Mouse (Mus musculus): ENCODE measurements around the gene Pycard. TPM values are rescaled to one million over a fixed set of nuclear protein-coding genes. Genes with fewer than 3 reads are reported as not detected.
"Not testable (repeated sequence)": the region's sequence is repeated elsewhere in the genome, so short reads cannot be mapped to it uniquely, and the experiment has no call there.

Pycard gene
- polyA plus RNA-seq, 1 experiment from 2014 or later: 31.2 TPM

GRCm38 (mm10) chr7:127967004-127967921 lies 26.4 kb downstream of the Pycard start, which contains the start of gene Fus:
TSS of gene Fus (plus strand) at chr7:127967457.
- ATAC-seq (ENCODE audit: low read depth) (peak; percentile 91), DNase-seq (peak; percentile 90)
- peak within 1 kb of the TSS; percentile 89 for H3K9ac ChIP-seq
- H3K36me3 ChIP-seq: peaks cover 34% of the 10 kb centered on the region
- under 1% methylated on average over 86 of the region's 92 CpGs for WGBS (ENCODE audit: insufficient replicate concordance)
- H3K27ac ChIP-seq: peak within 1 kb of the TSS; percentile 93
- H3K4me1 ChIP-seq (replicated peaks): peaks cover 38% of the 10 kb centered on the region
- H3K4me3 ChIP-seq (replicated peaks): peak within 1 kb of the TSS; percentile 88
- H3K4me2 ChIP-seq: peak within 1 kb of the TSS; percentile 87
- H3K9me3 ChIP-seq (replicated peaks): no peaks in the 10 kb centered on the region
- H3K27me3 ChIP-seq: no peaks in the 10 kb centered on the region

GRCm38 (mm10) chr7:127966371-127966918 lies 27.2 kb downstream of the Pycard start:
- no peak for DNase-seq
- Histone ChIP-seq H3K9me3 (replicated peaks) (no peaks in the 10 kb centered on the region), H3K4me2 (peak overlapping the region; percentile 87), H3K4me3 (replicated peaks) (peak overlapping the region; percentile 88), H3K27ac (peak overlapping the region; percentile 93), H3K9ac (peak overlapping the region; percentile 89), H3K27me3 (no peaks in the 10 kb centered on the region), H3K4me1 (replicated peaks) (peaks cover 38% of the 10 kb centered on the region), H3K36me3 (peaks cover 26% of the 10 kb centered on the region)
- no peak for ATAC-seq (ENCODE audit: low read depth)
- 22% methylated on average over 10 of the region's 10 CpGs for WGBS (ENCODE audit: insufficient replicate concordance)

GRCm38 (mm10) chr7:127959364-127959763 lies 34.3 kb downstream of the Pycard start:
- Histone ChIP-seq H3K4me3 (replicated peaks) (no peak overlapping the region), H3K27me3 (no peaks in the 10 kb centered on the region), H3K9me3 (replicated peaks) (no peaks in the 10 kb centered on the region), H3K4me2 (no peak overlapping the region), H3K36me3 (no peaks in the 10 kb centered on the region), H3K4me1 (replicated peaks) (no peaks in the 10 kb centered on the region), H3K9ac (no peak overlapping the region), H3K27ac (no peak overlapping the region)
- DNase-seq (no peak), ATAC-seq (ENCODE audit: low read depth) (no peak)
- WGBS (ENCODE audit: insufficient replicate concordance): 39% methylated on average over 5 of the region's 5 CpGs

GRCm38 (mm10) chr7:127952864-127953581 lies 40.6 kb downstream of the Pycard start:
- WGBS (ENCODE audit: insufficient replicate concordance): 22% methylated on average over 13 of the region's 13 CpGs
- no peak overlapping the region for H3K4me2 ChIP-seq
- DNase-seq: no peak
- ATAC-seq (ENCODE audit: low read depth): no peak
- no peak overlapping the region for H3K27ac ChIP-seq
- no peaks in the 10 kb centered on the region for H3K4me1 ChIP-seq (replicated peaks)
- no peaks in the 10 kb centered on the region for H3K36me3 ChIP-seq
- H3K9ac ChIP-seq: no peak overlapping the region
- H3K27me3 ChIP-seq: 0 out of 2 replicates have a peak, but pooled peaks cover 2% of the 10 kb centered on the region
- no peaks in the 10 kb centered on the region for H3K9me3 ChIP-seq (replicated peaks)
- H3K4me3 ChIP-seq (replicated peaks): no peak overlapping the region

- H3K9ac ChIP-seq: no peak within 1 kb of the TSS
- no peak within 1 kb of the TSS for H3K4me2 ChIP-seq
- no peaks in the 10 kb centered on the region for H3K9me3 ChIP-seq (replicated peaks)
- 60% methylated on average over 6 of the region's 6 CpGs for WGBS (ENCODE audit: insufficient replicate concordance)
- peaks cover 39% of the 10 kb centered on the region for H3K27me3 ChIP-seq
- ATAC-seq (ENCODE audit: low read depth): no peak
- no peak for DNase-seq
- no peak within 1 kb of the TSS for H3K4me3 ChIP-seq (replicated peaks)
- no peaks in the 10 kb centered on the region for H3K36me3 ChIP-seq
- no peak within 1 kb of the TSS for H3K27ac ChIP-seq
- H3K4me1 ChIP-seq (replicated peaks): peaks cover 5% of the 10 kb centered on the region; the same call in 1 of the 2 replicates
Observed at GRCm38 (mm10) chr7:127946470-127947023, 47.1 kb downstream of the Pycard start, which contains the start of gene Prss36. TSS of gene Prss36 (minus strand) at chr7:127946725.

GRCm38 (mm10) chr7:127944614-127945013 lies 49.1 kb downstream of the Pycard start:
- H3K4me2 ChIP-seq: 0 out of 2 replicates have a peak overlapping the region, but pooled peaks have one; percentile 5
- peaks cover 39% of the 10 kb centered on the region for H3K27me3 ChIP-seq
- H3K27ac ChIP-seq: no peak overlapping the region
- peaks cover 5% of the 10 kb centered on the region; the same call in 1 of the 2 replicates for H3K4me1 ChIP-seq (replicated peaks)
- H3K9ac ChIP-seq: no peak overlapping the region
- H3K4me3 ChIP-seq (replicated peaks): no peak overlapping the region
- 19% methylated on average over 23 of the region's 23 CpGs for WGBS (ENCODE audit: insufficient replicate concordance)
- H3K9me3 ChIP-seq (replicated peaks): no peaks in the 10 kb centered on the region
- no peaks in the 10 kb centered on the region for H3K36me3 ChIP-seq
- ATAC-seq (ENCODE audit: low read depth) (no peak), DNase-seq (no peak)

- H3K9ac ChIP-seq; H3K36me3 ChIP-seq; DNase-seq; H3K27ac ChIP-seq; ATAC-seq (ENCODE audit: low read depth); H3K9me3 ChIP-seq (replicated peaks); H3K4me1 ChIP-seq (replicated peaks); H3K4me2 ChIP-seq; H3K4me3 ChIP-seq (replicated peaks): not testable (repeated sequence)
- peaks cover 39% of the 10 kb centered on the region for H3K27me3 ChIP-seq
- 37% methylated on average over 2 of the region's 2 CpGs for WGBS (ENCODE audit: insufficient replicate concordance)
Observed at GRCm38 (mm10) chr7:127942097-127942496, 51.6 kb downstream of the Pycard start.

Other genes starting within 250 kb of the Pycard start
- gene Fbxl19, start 249.3 kb downstream of the Pycard start, polyA plus RNA-seq (2015; fragmentation: Nextera tagmentation; extraction: Ambion mirVana): 3.1 and 3.3 TPM in 2 replicates
- gene Orai3, start 224.1 kb downstream of the Pycard start, polyA plus RNA-seq (2015; fragmentation: Nextera tagmentation; extraction: Ambion mirVana): 11.2 and 11.4 TPM in 2 replicates
- 8.4 and 9.0 TPM in 2 replicates for gene Setd1a, start 217.2 kb downstream of the Pycard start, polyA plus RNA-seq (2015; fragmentation: Nextera tagmentation; extraction: Ambion mirVana)
- not detected in 2 replicates for gene Gm49388, start 208.3 kb downstream of the Pycard start, polyA plus RNA-seq (2015; fragmentation: Nextera tagmentation; extraction: Ambion mirVana)
- 37.8 and 39.3 TPM in 2 replicates for gene Hsd3b7, start 193.3 kb downstream of the Pycard start, polyA plus RNA-seq (2015; fragmentation: Nextera tagmentation; extraction: Ambion mirVana)
- 17.4 and 17.5 TPM in 2 replicates for gene Stx4a, start 169.6 kb downstream of the Pycard start, polyA plus RNA-seq (2015; fragmentation: Nextera tagmentation; extraction: Ambion mirVana)
- 0.22 and 0.41 TPM in 2 replicates for gene Stx1b, start 169.3 kb downstream of the Pycard start, polyA plus RNA-seq (2015; fragmentation: Nextera tagmentation; extraction: Ambion mirVana)
- gene Zfp646, start 117.6 kb downstream of the Pycard start, polyA plus RNA-seq (2015; fragmentation: Nextera tagmentation; extraction: Ambion mirVana): 3.7 and 5.0 TPM in 2 replicates
- gene Zfp668, start 117.0 kb downstream of the Pycard start, polyA plus RNA-seq (2015; fragmentation: Nextera tagmentation; extraction: Ambion mirVana): 7.3 and 7.6 TPM in 2 replicates
- gene Prss53, start 102.9 kb downstream of the Pycard start, polyA plus RNA-seq (2015; fragmentation: Nextera tagmentation; extraction: Ambion mirVana): 0.19 and 0.24 TPM in 2 replicates
- gene Gm21974, start 98.4 kb downstream of the Pycard start, polyA plus RNA-seq (2015; fragmentation: Nextera tagmentation; extraction: Ambion mirVana): not detected in 2 replicates
- gene Vkorc1, start 98.2 kb downstream of the Pycard start, polyA plus RNA-seq (2015; fragmentation: Nextera tagmentation; extraction: Ambion mirVana): 86.9 and 89.1 TPM in 2 replicates
- 64.4 and 70.0 TPM in 2 replicates for gene Bckdk, start 89.8 kb downstream of the Pycard start, polyA plus RNA-seq (2015; fragmentation: Nextera tagmentation; extraction: Ambion mirVana)
- 20.5 and 22.7 TPM in 2 replicates for gene Kat8, start 81.4 kb downstream of the Pycard start, polyA plus RNA-seq (2015; fragmentation: Nextera tagmentation; extraction: Ambion mirVana)
- gene Prss8, start 63.8 kb downstream of the Pycard start, polyA plus RNA-seq (2015; fragmentation: Nextera tagmentation; extraction: Ambion mirVana): 5.8 and 6.4 TPM in 2 replicates
- gene Prss36, start 47.1 kb downstream of the Pycard start, polyA plus RNA-seq (2015; fragmentation: Nextera tagmentation; extraction: Ambion mirVana): 4.0 and 4.1 TPM in 2 replicates
- 160 and 170 TPM in 2 replicates for gene Fus, start 26.4 kb downstream of the Pycard start, polyA plus RNA-seq (2015; fragmentation: Nextera tagmentation; extraction: Ambion mirVana)
- gene Trim72, start 10.1 kb upstream of the Pycard start, polyA plus RNA-seq (2015; fragmentation: Nextera tagmentation; extraction: Ambion mirVana): not detected in 2 replicates
- gene Itgam, start 68.8 kb upstream of the Pycard start, polyA plus RNA-seq (2015; fragmentation: Nextera tagmentation; extraction: Ambion mirVana): 1.8 TPM in 2 replicates
- not detected in 2 replicates for gene Gm49368, start 68.8 kb upstream of the Pycard start, polyA plus RNA-seq (2015; fragmentation: Nextera tagmentation; extraction: Ambion mirVana)
- 0.09 and 0.12 TPM in 2 replicates for gene Itgax, start 135.7 kb upstream of the Pycard start, polyA plus RNA-seq (2015; fragmentation: Nextera tagmentation; extraction: Ambion mirVana)
- not detected in 2 replicates for gene Itgad, start 160.5 kb upstream of the Pycard start, polyA plus RNA-seq (2015; fragmentation: Nextera tagmentation; extraction: Ambion mirVana)
- 2.3 and 2.7 TPM in 2 replicates for gene Cox6a2, start 212.5 kb upstream of the Pycard start, polyA plus RNA-seq (2015; fragmentation: Nextera tagmentation; extraction: Ambion mirVana)
- gene Armc5, start 243.5 kb upstream of the Pycard start, polyA plus RNA-seq (2015; fragmentation: Nextera tagmentation; extraction: Ambion mirVana): 8.3 and 8.4 TPM in 2 replicates
- 1.9 and 2.8 TPM in 2 replicates for gene 9130023H24Rik, start 244.2 kb upstream of the Pycard start, polyA plus RNA-seq (2015; fragmentation: Nextera tagmentation; extraction: Ambion mirVana)